Mouse (Mus musculus) CH12.LX (cell line): ENCODE measurements around the gene Lrrc4b. TPM values are rescaled to one million over a fixed set of nuclear protein-coding genes. Genes with fewer than 3 reads are reported as not detected.

Experiments
- DNase-seq: peaks from one replicate; pipeline ENCODE4 v3.0.0-alpha.2; 2013; ENCODE audit errors: extremely low read depth
- H3K27ac ChIP-seq: 2 replicates; pipeline ENCODE4 v1.5.1; 2012; ENCODE audit warnings: low read depth, mild to moderate bottlenecking, control low read depth, moderate library complexity; ENCODE audit not compliant: insufficient read depth
- H3K27me3 ChIP-seq: replicated peaks from 2 replicates; pipeline ENCODE3; 2012; ENCODE audit warnings: inconsistent platforms
- H3K36me3 ChIP-seq, 2 experiments: replicated peaks in 1 of 2; 2 replicates each; pipeline versions ENCODE3 to v1.6.1; 2012; ENCODE audit warnings: inconsistent platforms in 1 of 2, low read length in 1 of 2, mild to moderate bottlenecking in 1 of 2, mixed read lengths in 1 of 2, moderate library complexity in 1 of 2; ENCODE audit not compliant: control insufficient read depth in 1 of 2, insufficient read depth in 1 of 2
- H3K4me1 ChIP-seq, 2 experiments: 2 replicates each; pipeline ENCODE4 v1.6.1; 2012; ENCODE audit warnings: inconsistent platforms in 1 of 2, moderate library complexity in 1 of 2; ENCODE audit not compliant: insufficient read depth in 2 of 2, control insufficient read depth in 1 of 2
- H3K4me2 ChIP-seq: 2 replicates; pipeline ENCODE4 v1.6.1; 2012; ENCODE audit warnings: low read depth, mild to moderate bottlenecking, control low read depth; ENCODE audit not compliant: poor library complexity, insufficient read depth, severe bottlenecking
- H3K4me3 ChIP-seq, 3 experiments: fragments of 150-350 bp in 1 of 3; sonication (generic) in 1 of 3; replicated peaks in 1 of 3; 2 replicates each; pipeline versions ENCODE3 to v1.5.1; 2011 to 2012; ENCODE audit warnings: low read depth in 2 of 3, low read length in 2 of 3, mild to moderate bottlenecking in 2 of 3, moderate library complexity in 2 of 3, control low read depth in 1 of 3, improper control_type of control experiment in 1 of 3, inconsistent platforms in 1 of 3, mixed read lengths in 1 of 3; ENCODE audit not compliant: poor library complexity in 1 of 3
- H3K79me2 ChIP-seq: replicated peaks from 2 replicates; pipeline ENCODE4 v1.6.1; 2012; ENCODE audit warnings: mild to moderate bottlenecking, moderate library complexity; ENCODE audit not compliant: control insufficient read depth, poor library complexity, insufficient read depth, severe bottlenecking; ENCODE audit errors: extremely low read depth
- H3K9ac ChIP-seq: 2 replicates; pipeline ENCODE4 v1.6.1; 2012; ENCODE audit warnings: low read depth, mild to moderate bottlenecking, control low read depth, moderate library complexity; ENCODE audit not compliant: insufficient read depth
- H3K9me3 ChIP-seq: replicated peaks from 2 replicates; pipeline ENCODE3; 2012; ENCODE audit warnings: low read length, inconsistent platforms, mixed read lengths
- BHLHE40 ChIP-seq: IDR thresholded peaks from 2 replicates; pipeline ENCODE4 v1.6.1; 2011; ENCODE audit warnings: mild to moderate bottlenecking, low read depth, low read length, improper control_type of control experiment
- CTCF ChIP-seq, 2 experiments: IDR thresholded peaks in 1 of 2; conservative IDR thresholded peaks in 1 of 2; 2 replicates each; pipeline ENCODE4 v1.5.1; 2011 to 2012; ENCODE audit warnings: low read depth in 2 of 2, low read length in 2 of 2, improper control_type of control experiment in 1 of 2, inconsistent platforms in 1 of 2, mild to moderate bottlenecking in 1 of 2, moderate library complexity in 1 of 2
- E2F4 ChIP-seq: IDR thresholded peaks from 2 replicates; pipeline ENCODE4 v1.6.1; 2011; ENCODE audit warnings: low read depth, low read length, improper control_type of control experiment; ENCODE audit not compliant: insufficient replicate concordance
- ELF1 ChIP-seq: IDR thresholded peaks from 2 replicates; pipeline ENCODE4 v1.6.1; 2014; ENCODE audit warnings: low read depth, mild to moderate bottlenecking, inconsistent platforms, low read length, improper control_type of control experiment
- EP300 ChIP-seq: IDR thresholded peaks from 2 replicates; pipeline ENCODE4 v1.6.1; 2011; ENCODE audit warnings: low read length, improper control_type of control experiment
- ETS1 ChIP-seq: conservative IDR thresholded peaks from 2 replicates; pipeline ENCODE4 v1.6.1; 2012; ENCODE audit warnings: low read depth, mild to moderate bottlenecking, inconsistent platforms, low read length, improper control_type of control experiment, moderate library complexity
- GABPA ChIP-seq: IDR thresholded peaks from 2 replicates; pipeline ENCODE4 v1.6.1; 2012; ENCODE audit warnings: low read depth, low read length, improper control_type of control experiment, inconsistent platforms; ENCODE audit not compliant: insufficient replicate concordance
- HCFC1 ChIP-seq: IDR thresholded peaks from 2 replicates; pipeline ENCODE4 v1.6.1; 2012; ENCODE audit warnings: low read depth, mild to moderate bottlenecking, inconsistent platforms, low read length, improper control_type of control experiment
- JUND ChIP-seq: conservative IDR thresholded peaks from 2 replicates; pipeline ENCODE4 v1.6.1; 2011; ENCODE audit warnings: low read depth, low read length, improper control_type of control experiment
- KAT2A ChIP-seq: IDR thresholded peaks from 2 replicates; pipeline ENCODE4 v1.6.1; 2012; ENCODE audit warnings: low read length, improper control_type of control experiment, inconsistent platforms; ENCODE audit not compliant: insufficient replicate concordance
- MAX ChIP-seq: IDR thresholded peaks from 2 replicates; pipeline ENCODE4 v1.6.1; 2011; ENCODE audit warnings: low read length, improper control_type of control experiment
- NELFE ChIP-seq: IDR thresholded peaks from 2 replicates; pipeline ENCODE4 v1.6.1; 2011; ENCODE audit warnings: low read depth, low read length, improper control_type of control experiment
- RAD21 ChIP-seq: IDR thresholded peaks from 2 replicates; pipeline ENCODE4 v1.6.1; 2011; ENCODE audit warnings: low read depth, mild to moderate bottlenecking, low read length, improper control_type of control experiment, moderate library complexity
- SMC3 ChIP-seq: IDR thresholded peaks from 2 replicates; pipeline ENCODE4 v1.6.1; 2011; ENCODE audit warnings: low read depth, low read length, improper control_type of control experiment
- TBP ChIP-seq: conservative IDR thresholded peaks from 2 replicates; pipeline ENCODE4 v1.6.1; 2011; ENCODE audit warnings: low read depth, low read length, improper control_type of control experiment
- TCF12 ChIP-seq: IDR thresholded peaks from 2 replicates; pipeline ENCODE4 v1.6.1; 2014; ENCODE audit warnings: low read depth, mild to moderate bottlenecking, inconsistent platforms, low read length, improper control_type of control experiment
- USF1 ChIP-seq: IDR thresholded peaks from 2 replicates; pipeline ENCODE4 v1.6.1; 2014; ENCODE audit warnings: low read depth, mild to moderate bottlenecking, inconsistent platforms, low read length, improper control_type of control experiment
- ZC3H11A ChIP-seq: IDR thresholded peaks from 2 replicates; pipeline ENCODE4 v1.6.1; 2012; ENCODE audit warnings: low read depth, mild to moderate bottlenecking, inconsistent platforms, low read length, improper control_type of control experiment
- ZKSCAN1 ChIP-seq: IDR thresholded peaks from 2 replicates; pipeline ENCODE4 v1.6.1; 2012; ENCODE audit warnings: low read depth, inconsistent platforms, low read length, improper control_type of control experiment, borderline replicate concordance
- ZNF384 ChIP-seq: IDR thresholded peaks from 2 replicates; pipeline ENCODE4 v1.6.1; 2012; ENCODE audit warnings: low read depth, low read length, improper control_type of control experiment, inconsistent platforms
- dilution Hi-C: fragments of 300-500 bp; cut with MboI; formaldehyde crosslinking; loops from 2 replicates; pipeline ENCODE4 v1.14.3; 2020; ENCODE audit warnings: low sequenced_read_pairs; ENCODE audit not compliant: extremely low pct_unique_long_range_greater_than_20kb, extremely low pct_ligation_motif_present
- in situ Hi-C: fragments of 300-500 bp; cut with MboI; formaldehyde crosslinking; loops from 3 replicates; pipeline ENCODE4 v1.14.3; 2019; ENCODE audit warnings: low sequenced_read_pairs, low pct_ligation_motif_present, low pct_unique_long_range_greater_than_20kb, mixed read lengths
- polyA plus RNA-seq: library from polyadenylated mRNA; unstranded; fragments of >175 nt; gene quantifications from 2 replicates; pipeline ENCODE4 v1.2.1, GENCODE M21; 2012; ENCODE audit warnings: low read depth; ENCODE audit not compliant: insufficient read length
- total RNA-seq, 2 experiments: library from RNA; depleted of rRNA; stranded (reverse); fragments of 300-350 nt in 1 of 2; fragments of >200 nt in 1 of 2; gene quantifications; 2 replicates each; pipeline ENCODE4 v1.2.3; 2012 to 2014

Lrrc4b gene
- total and polyA plus RNA-seq, 3 experiments, result 0.04 TPM; not detected in 2

DNA sequence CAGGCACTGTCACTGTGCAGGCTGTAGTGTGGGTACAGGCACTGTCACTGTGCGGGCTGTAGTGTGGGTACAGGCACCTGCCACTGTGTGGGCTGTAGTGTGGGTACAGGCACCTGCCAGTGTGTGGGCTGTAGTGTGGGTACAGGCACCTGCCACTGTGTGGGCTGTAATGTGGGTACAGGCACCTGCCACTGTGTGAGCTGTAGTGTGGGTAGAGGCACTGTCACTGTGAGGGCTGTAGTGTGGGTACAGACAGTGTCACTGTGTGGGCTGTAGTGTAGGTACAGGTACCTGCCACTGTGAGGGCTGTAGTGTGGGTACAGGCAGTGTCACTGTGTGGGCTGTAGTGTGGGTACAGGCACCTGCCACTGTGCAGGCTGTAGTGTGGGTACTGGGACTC is 55.3 kb downstream of the Lrrc4b start:
- Histone ChIP-seq H3K27ac (no peak overlapping the region), H3K79me2 (no peaks in the 10 kb centered on the region), H3K4me3 (no peak overlapping the region), H3K9ac (no peak overlapping the region), H3K4me1 (no peaks in the 10 kb centered on the region), H3K4me2 (no peak overlapping the region), H3K27me3 (peaks cover 31% of the 10 kb centered on the region), H3K9me3 (no peaks in the 10 kb centered on the region), H3K36me3 (peaks cover 3 to 32% of the 10 kb centered on the region in 2 experiments)
- dilution Hi-C loops, result no loop called here
- in situ Hi-C loops, result loop anchor here (10.0 kb wide), 1 partner anchor 99 kb away; the partner anchor contains the start of genes 1700008O03Rik and Syt3
- TF ChIP-seq NELFE, result no peak
- no peak for TF ChIP-seq RAD21
- TF ChIP-seq HCFC1, result no peak
- no peak for TF ChIP-seq CTCF (conservative IDR thresholded peaks at IDR 0.05 in 1 of 2, IDR thresholded peaks at IDR 0.05 in 1 of 2; ENCODE audit: low read depth in 2 of 2, low read length in 2 of 2)
- no peak for TF ChIP-seq EP300
- no peak for TF ChIP-seq ZNF384
- no peak for TF ChIP-seq ELF1
- no peak for TF ChIP-seq E2F4
- TF ChIP-seq KAT2A, result no peak
- no peak for TF ChIP-seq TCF12
- TF ChIP-seq ZKSCAN1, result no peak
- TF ChIP-seq BHLHE40, result no peak
- TF ChIP-seq GABPA, result no peak
- TF ChIP-seq USF1, result no peak
- no peak for TF ChIP-seq ETS1
- no peak for TF ChIP-seq MAX
- TF ChIP-seq TBP, result no peak
- DNase-seq, result no peak

DNA sequence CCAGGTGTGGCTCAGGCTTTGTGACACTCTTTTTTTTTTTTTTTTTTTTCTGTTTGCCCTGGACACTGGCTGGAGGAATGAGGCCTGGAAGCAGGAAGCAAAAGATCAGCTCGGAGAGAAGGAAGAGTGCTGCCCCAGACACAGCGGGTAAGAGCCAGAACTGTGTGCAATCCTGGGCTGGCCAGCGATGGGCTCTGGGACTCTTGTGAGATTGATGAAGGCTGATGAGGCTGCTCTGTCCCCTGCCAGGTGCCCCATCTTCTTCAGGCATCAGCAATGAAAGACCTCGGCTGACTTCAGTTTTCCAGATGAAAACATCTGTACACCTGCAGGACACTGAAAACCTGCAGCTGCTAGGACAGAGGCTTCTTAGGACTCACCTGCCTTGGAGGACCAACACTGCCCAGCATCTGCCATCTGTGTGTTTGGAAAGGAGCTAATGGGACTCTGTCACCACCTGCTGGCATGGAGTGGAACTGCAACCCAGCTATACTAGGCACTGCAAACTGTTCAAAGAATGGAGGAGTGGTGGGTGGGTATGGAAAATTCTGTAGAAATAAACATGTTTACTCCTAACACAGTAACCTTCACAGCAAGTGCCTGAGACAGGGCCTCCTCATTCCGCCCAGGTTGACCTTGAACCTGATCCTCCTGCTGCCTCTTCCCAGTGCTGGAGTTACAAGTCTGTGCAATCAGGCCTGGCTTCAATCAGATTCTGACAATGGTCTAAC is 56.2 kb downstream of the Lrrc4b start:
- in situ Hi-C loops (loop anchor here (10.0 kb wide), 1 partner anchor 100 kb away; the partner anchor contains the start of genes 1700008O03Rik and Syt3), dilution Hi-C loops (no loop called here)
- H3K4me2 ChIP-seq, result no peak overlapping the region
- no peak overlapping the region for H3K9ac ChIP-seq
- peak; percentile 76 for DNase-seq
- no peaks in the 10 kb centered on the region for H3K4me1 ChIP-seq
- peaks cover 4 to 39% of the 10 kb centered on the region in 2 experiments for H3K36me3 ChIP-seq
- no peaks in the 10 kb centered on the region for H3K9me3 ChIP-seq
- H3K79me2 ChIP-seq, result no peaks in the 10 kb centered on the region
- H3K27me3 ChIP-seq, result peaks cover 24% of the 10 kb centered on the region
- H3K27ac ChIP-seq, result no peak overlapping the region
- TF ChIP-seq ZC3H11A, result peak; percentile 62
- no peak for TF ChIP-seq JUND
- peak; percentile 97 to 100 for TF ChIP-seq CTCF (conservative IDR thresholded peaks at IDR 0.05 in 1 of 2, IDR thresholded peaks at IDR 0.05 in 1 of 2; ENCODE audit: low read depth in 2 of 2, low read length in 2 of 2)
- TF ChIP-seq RAD21, result peak; percentile 96
- peak; percentile 97 for TF ChIP-seq SMC3
- TF ChIP-seq MAX, result no peak
- TF ChIP-seq, all 38 proteins: peak for 4
- no peak overlapping the region for H3K4me3 ChIP-seq
